Mouse (Mus musculus): Measurements from ENCODE around the gene Slc7a5. TPM values are rescaled to one million over a fixed set of nuclear protein-coding genes. Genes with fewer than 3 reads are reported as not detected.

Gene Slc7a5
- total RNA-seq, 1 experiment: 173 TPM

- H3K9ac ChIP-seq (ENCODE audit: insufficient read depth, low read depth, low read length, poor library complexity, severe bottlenecking): no peak overlapping the region
Observed at GRCm38 (mm10) chr8:121843184-121843733, 64.2 kb downstream of the Slc7a5 start.

GRCm38 (mm10) chr8:121842064-121842955 lies 65.2 kb downstream of the Slc7a5 start:
- TF ChIP-seq MAFK (IDR thresholded peaks at IDR 0.05; ENCODE audit: insufficient read depth, low read depth, low read length) (no peak), ZNF384 (IDR thresholded peaks at IDR 0.05; ENCODE audit: low read depth, low read length) (no peak)
- Histone ChIP-seq H3K4me1 (ENCODE audit: control insufficient read depth in 2 of 2, insufficient read depth in 2 of 2, low read length in 2 of 2, poor library complexity in 1 of 2) (no peaks in the 10 kb centered on the region), H3K9me3 (ENCODE audit: control insufficient read depth, insufficient read depth, low read depth, low read length) (no peaks in the 10 kb centered on the region), H3K36me3 (ENCODE audit: control insufficient read depth, insufficient read depth, low read length, poor library complexity, severe bottlenecking) (no peaks in the 10 kb centered on the region), H3K27ac (ENCODE audit: insufficient read depth, low read depth, low read length, poor library complexity, severe bottlenecking) (no peak overlapping the region), H3K4me3 (ENCODE audit: insufficient read depth in 1 of 2, low read depth in 1 of 2, low read length in 2 of 2, poor library complexity in 1 of 2, severe bottlenecking in 1 of 2) (no peak overlapping the region), H3K9ac (ENCODE audit: insufficient read depth, low read depth, low read length, poor library complexity, severe bottlenecking) (no peak overlapping the region)
- DNase-seq (ENCODE audit: low read depth, low spot score): no peak
- in situ Hi-C loops (cut with MboI; ENCODE audit: low sequenced_read_pairs in 2 of 2, unreplicated experiment in 2 of 2): loop anchor here in 1 of 2 experiments (10.0 kb wide), 1 partner anchor 92 kb away; no protein-coding TSS in a partner anchor

More at GRCm38 (mm10) chr8:121843184-121843733, 64.2 kb downstream of the Slc7a5 start:
- TF ChIP-seq ZNF384 (IDR thresholded peaks at IDR 0.05; ENCODE audit: low read depth, low read length) (no peak), ZC3H11A (IDR thresholded peaks at IDR 0.05; ENCODE audit: borderline replicate concordance, low read depth, low read length) (no peak), HCFC1 (IDR thresholded peaks at IDR 0.05; ENCODE audit: borderline replicate concordance, insufficient read depth, low read length) (no peak), MAFK (IDR thresholded peaks at IDR 0.05; ENCODE audit: insufficient read depth, low read depth, low read length) (no peak), CHD2 (IDR thresholded peaks at IDR 0.05; ENCODE audit: low read depth, low read length) (no peak)
- DNase-seq (ENCODE audit: low read depth, low spot score): no peak
- in situ Hi-C loops (cut with MboI; ENCODE audit: low sequenced_read_pairs in 2 of 2, unreplicated experiment in 2 of 2): loop anchor here in 1 of 2 experiments (10.0 kb wide), 1 partner anchor 92 kb away; no protein-coding TSS in a partner anchor
- Histone ChIP-seq H3K4me1 (ENCODE audit: control insufficient read depth in 2 of 2, insufficient read depth in 2 of 2, low read length in 2 of 2, poor library complexity in 1 of 2) (no peaks in the 10 kb centered on the region), H3K36me3 (ENCODE audit: control insufficient read depth, insufficient read depth, low read length, poor library complexity, severe bottlenecking) (no peaks in the 10 kb centered on the region), H3K4me3 (ENCODE audit: insufficient read depth in 1 of 2, low read depth in 1 of 2, low read length in 2 of 2, poor library complexity in 1 of 2, severe bottlenecking in 1 of 2) (no peak overlapping the region), H3K9me3 (ENCODE audit: control insufficient read depth, insufficient read depth, low read depth, low read length) (no peaks in the 10 kb centered on the region), H3K27ac (ENCODE audit: insufficient read depth, low read depth, low read length, poor library complexity, severe bottlenecking) (no peak overlapping the region)

- Histone ChIP-seq H3K4me3 (ENCODE audit: insufficient read depth in 1 of 2, low read depth in 1 of 2, low read length in 2 of 2, poor library complexity in 1 of 2, severe bottlenecking in 1 of 2) (peak overlapping the region in 1 of 2 experiments; percentile 23; a peak in 2 of 4 replicates), H3K9me3 (ENCODE audit: control insufficient read depth, insufficient read depth, low read depth, low read length) (no peaks in the 10 kb centered on the region), H3K27ac (ENCODE audit: insufficient read depth, low read depth, low read length, poor library complexity, severe bottlenecking) (no peak overlapping the region), H3K4me1 (ENCODE audit: control insufficient read depth in 2 of 2, insufficient read depth in 2 of 2, low read length in 2 of 2, poor library complexity in 1 of 2) (no peaks in the 10 kb centered on the region), H3K9ac (ENCODE audit: insufficient read depth, low read depth, low read length, poor library complexity, severe bottlenecking) (0 out of 2 replicates have a peak overlapping the region, but pooled peaks have one; percentile 27), H3K36me3 (ENCODE audit: control insufficient read depth, insufficient read depth, low read length, poor library complexity, severe bottlenecking) (no peaks in the 10 kb centered on the region)
- TF ChIP-seq ZC3H11A (IDR thresholded peaks at IDR 0.05; ENCODE audit: borderline replicate concordance, low read depth, low read length): no peak
- peak; percentile 64; the same call in 1 of the 2 replicates for TF ChIP-seq MAFK (IDR thresholded peaks at IDR 0.05; ENCODE audit: insufficient read depth, low read depth, low read length)
- in situ Hi-C loops (cut with MboI; ENCODE audit: low sequenced_read_pairs in 2 of 2, unreplicated experiment in 2 of 2): loop anchor here in 1 of 2 experiments (10.0 kb wide), 1 partner anchor 94 kb away; no protein-coding TSS in a partner anchor
- DNase-seq (ENCODE audit: low read depth, low spot score): peak; percentile 81
Observed at GRCm38 (mm10) chr8:121841242-121841641, 66.3 kb downstream of the Slc7a5 start.

- H3K9ac ChIP-seq (ENCODE audit: insufficient read depth, low read depth, low read length, poor library complexity, severe bottlenecking): no peak overlapping the region
- no peak overlapping the region for H3K27ac ChIP-seq (ENCODE audit: insufficient read depth, low read depth, low read length, poor library complexity, severe bottlenecking)
- no peaks in the 10 kb centered on the region for H3K9me3 ChIP-seq (ENCODE audit: control insufficient read depth, insufficient read depth, low read depth, low read length)
- no peak overlapping the region for H3K4me3 ChIP-seq (ENCODE audit: insufficient read depth in 1 of 2, low read depth in 1 of 2, low read length in 2 of 2, poor library complexity in 1 of 2, severe bottlenecking in 1 of 2)
- in situ Hi-C loops (cut with MboI; ENCODE audit: low sequenced_read_pairs in 2 of 2, unreplicated experiment in 2 of 2): no loop called here
- DNase-seq (ENCODE audit: low read depth, low spot score): peak; percentile 74
- peaks cover 0 to 9% of the 10 kb centered on the region in 2 experiments; a peak in 2 of 4 replicates for H3K4me1 ChIP-seq (ENCODE audit: control insufficient read depth in 2 of 2, insufficient read depth in 2 of 2, low read length in 2 of 2, poor library complexity in 1 of 2)
- TF ChIP-seq CHD2 (IDR thresholded peaks at IDR 0.05; ENCODE audit: low read depth, low read length): no peak
- no peak for TF ChIP-seq HCFC1 (IDR thresholded peaks at IDR 0.05; ENCODE audit: borderline replicate concordance, insufficient read depth, low read length)
- no peak for TF ChIP-seq ZC3H11A (IDR thresholded peaks at IDR 0.05; ENCODE audit: borderline replicate concordance, low read depth, low read length)
- TF ChIP-seq ZNF384 (IDR thresholded peaks at IDR 0.05; ENCODE audit: low read depth, low read length): no peak
- TF ChIP-seq MAFK (IDR thresholded peaks at IDR 0.05; ENCODE audit: insufficient read depth, low read depth, low read length): no peak
- 0 out of 2 replicates have a peak, but pooled peaks cover 4% of the 10 kb centered on the region for H3K36me3 ChIP-seq (ENCODE audit: control insufficient read depth, insufficient read depth, low read length, poor library complexity, severe bottlenecking)
Observed at GRCm38 (mm10) chr8:121832503-121832902, 75.0 kb downstream of the Slc7a5 start.

Data from ES-E14 (cell line).